In the genomic region with DNA sequence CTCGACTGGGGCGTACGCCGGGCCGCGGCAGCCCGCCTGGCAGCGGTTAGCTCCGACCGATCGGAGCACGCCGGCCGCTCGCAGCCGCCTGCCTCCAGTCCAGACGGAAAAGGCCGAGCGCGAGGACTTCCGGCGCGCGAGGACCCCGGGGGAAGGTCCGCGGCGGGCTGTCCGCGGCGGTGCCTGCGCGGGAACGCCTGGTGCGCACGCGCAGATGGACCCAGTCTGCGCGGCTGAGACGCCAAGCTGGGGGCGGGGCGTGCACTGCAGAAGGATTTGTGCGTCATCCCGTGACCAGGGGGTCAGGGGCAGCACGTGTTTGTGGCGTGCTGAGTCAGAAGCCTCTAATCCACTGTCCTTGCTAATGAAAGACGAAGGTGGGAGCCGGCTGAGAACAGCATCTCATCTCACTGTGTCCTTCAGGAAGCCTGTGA, we compare ENCODE assay signal across 8 mouse cellular contexts. TPM values are rescaled to one million over a fixed set of nuclear protein-coding genes. Genes with fewer than 3 reads are reported as not detected.
A peak's percentile ranks its signal among the peaks of the same experiment; 100 is the strongest.
DNase-seq lines count a peak whose midpoint lies in the region; ATAC-seq and TF ChIP-seq lines count a peak whose summit lies in the region.

Tomm20 (minus strand) TSS at position 115 of the 434 bp plus-strand sequence.

- ATAC-seq in CD4-positive, CD25-positive, alpha-beta regulatory T cell, adult 4 months, result peak; percentile 83
- ATAC-seq in heart, embryonic 15.5 days (replicated peaks; ENCODE audit: insufficient number of reproducible peaks, insufficient read depth, low FRiP score, low read depth), result peak; percentile 91
- ATAC-seq in liver, embryonic 14.5 days (ENCODE audit: insufficient read depth), result peak; percentile 91
- ATAC-seq in neural tube, embryonic 11.5 days (ENCODE audit: insufficient read depth, low FRiP score, low TSS enrichment), result peak; percentile 91
- ATAC-seq in stomach, postnatal 0 days (ENCODE audit: low FRiP score, low TSS enrichment), result peak; percentile 96

- no peaks in the 10 kb centered on the region for H3K27me3 ChIP-seq in forebrain, embryonic 10.5 days (ENCODE audit: poor library complexity, severe bottlenecking)
- H3K27me3 ChIP-seq in heart, embryonic 15.5 days, result no peaks in the 10 kb centered on the region
- H3K27me3 ChIP-seq in liver, embryonic 14.5 days (ENCODE audit: control insufficient read depth, insufficient read depth, low read length), result no peaks in the 10 kb centered on the region
- no peaks in the 10 kb centered on the region for H3K27me3 ChIP-seq in neural tube, embryonic 11.5 days (ENCODE audit: control insufficient read depth, insufficient read depth, low read length)
- H3K27me3 ChIP-seq in stomach, postnatal 0 days (ENCODE audit: control insufficient read depth, insufficient read depth, low read length), result no peaks in the 10 kb centered on the region

- H3K36me3 ChIP-seq in forebrain, embryonic 10.5 days (replicated peaks), result peaks cover 63% of the 10 kb centered on the region
- peaks cover 16% of the 10 kb centered on the region for H3K36me3 ChIP-seq in heart, embryonic 15.5 days
- peaks cover 18% of the 10 kb centered on the region for H3K36me3 ChIP-seq in liver, embryonic 14.5 days (replicated peaks; ENCODE audit: control insufficient read depth, insufficient read depth, low read depth)
- H3K36me3 ChIP-seq in neural tube, embryonic 11.5 days (ENCODE audit: control insufficient read depth, insufficient read depth, low read length), result no peaks in the 10 kb centered on the region
- peaks cover 5% of the 10 kb centered on the region; the same call in 1 of the 2 replicates for H3K36me3 ChIP-seq in stomach, postnatal 0 days (ENCODE audit: control insufficient read depth, insufficient read depth, low read length)

- no peaks in the 10 kb centered on the region for H3K9me3 ChIP-seq in forebrain, embryonic 10.5 days
- H3K9me3 ChIP-seq in heart, embryonic 15.5 days (replicated peaks), result no peaks in the 10 kb centered on the region
- no peaks in the 10 kb centered on the region for H3K9me3 ChIP-seq in liver, embryonic 14.5 days (ENCODE audit: control insufficient read depth, low read length)
- no peaks in the 10 kb centered on the region for H3K9me3 ChIP-seq in neural tube, embryonic 11.5 days (ENCODE audit: control insufficient read depth, low read length)
- no peaks in the 10 kb centered on the region for H3K9me3 ChIP-seq in stomach, postnatal 0 days (ENCODE audit: control insufficient read depth, low read length)

- H3K4me2 ChIP-seq in heart, embryonic 15.5 days, result peak within 1 kb of the TSS; percentile 86
- H3K4me2 ChIP-seq in liver, embryonic 14.5 days (ENCODE audit: low read depth), result peak within 1 kb of the TSS; percentile 80
- H3K4me2 ChIP-seq in neural tube, embryonic 11.5 days (ENCODE audit: low read depth), result peak within 1 kb of the TSS; percentile 88
- H3K4me2 ChIP-seq in stomach, postnatal 0 days (replicated peaks; ENCODE audit: low read depth), result peak within 1 kb of the TSS; percentile 82

- peak within 1 kb of the TSS; percentile 68 for H3K4me3 ChIP-seq in forebrain, embryonic 10.5 days
- peak within 1 kb of the TSS; percentile 67 for H3K4me3 ChIP-seq in heart, embryonic 15.5 days
- peak within 1 kb of the TSS; percentile 94 to 96 for H3K4me3 ChIP-seq in liver, embryonic 14.5 days (ENCODE audit: insufficient read depth in 1 of 2, low read depth in 2 of 2, low read length in 2 of 2)
- peak within 1 kb of the TSS; percentile 79 for H3K4me3 ChIP-seq in neural tube, embryonic 11.5 days (ENCODE audit: low read depth, low read length)
- H3K4me3 ChIP-seq in stomach, postnatal 0 days (ENCODE audit: low read depth, low read length), result peak within 1 kb of the TSS; percentile 79

- WGBS in forebrain, embryonic 10.5 days, result under 1% methylated on average over 48 of the region's 48 CpGs
- under 1% methylated on average over 48 of the region's 48 CpGs for WGBS in heart, embryonic 15.5 days
- WGBS in liver, embryonic 14.5 days (ENCODE audit: insufficient replicate concordance), result under 1% methylated on average over 48 of the region's 48 CpGs
- under 1% methylated on average over 48 of the region's 48 CpGs for WGBS in neural tube, embryonic 11.5 days
- under 1% methylated on average over 48 of the region's 48 CpGs for WGBS in stomach, postnatal 0 days

- DNase-seq in c-Kit-negative CD71-positive TER-119-positive erythroid progenitor cells, embryonic 14.5 days (ENCODE audit: low read depth, low spot score), result peak; percentile 83
- peak; percentile 93 for DNase-seq in forebrain, embryonic 10.5 days (ENCODE audit: extremely low spot score, low spot score)
- DNase-seq in kidney, postnatal 25 days, result peak; percentile 98
- peak; percentile 81 to 85 (median 85) for DNase-seq in liver, embryonic 14.5 days (ENCODE audit: low read depth in 3 of 3, low spot score in 3 of 3)
- peak; percentile 99 for DNase-seq in neural tube, embryonic 11.5 days (ENCODE audit: low spot score)
- DNase-seq in stomach, postnatal 0 days (ENCODE audit: low spot score), result peak; percentile 98

- peak within 1 kb of the TSS; percentile 92 for H3K9ac ChIP-seq in heart, embryonic 15.5 days
- H3K9ac ChIP-seq in liver, embryonic 14.5 days (replicated peaks), result peak within 1 kb of the TSS; percentile 95
- peak within 1 kb of the TSS; percentile 88 for H3K9ac ChIP-seq in neural tube, embryonic 11.5 days (ENCODE audit: low read length)
- H3K9ac ChIP-seq in stomach, postnatal 0 days (ENCODE audit: low read length), result peak within 1 kb of the TSS; percentile 87

- TF ChIP-seq CTCF in liver, embryonic 14.5 days (IDR thresholded peaks at IDR 0.05; ENCODE audit: low read depth), result no peak
- no peak for TF ChIP-seq CTCF in stomach, postnatal 0 days (IDR thresholded peaks at IDR 0.05; ENCODE audit: low read depth)

- TF ChIP-seq EP300 in liver, embryonic 14.5 days (IDR thresholded peaks at IDR 0.05; ENCODE audit: low read depth), result peak; percentile 36; the same call in 1 of the 2 replicates
- peak; percentile 23 for TF ChIP-seq EP300 in stomach, postnatal 0 days (optimal IDR thresholded peaks at IDR 0.05)

- peak within 1 kb of the TSS; percentile 94 for H3K27ac ChIP-seq in forebrain, embryonic 10.5 days
- peak within 1 kb of the TSS; percentile 90 for H3K27ac ChIP-seq in heart, embryonic 15.5 days
- H3K27ac ChIP-seq in liver, embryonic 14.5 days, result peak within 1 kb of the TSS; percentile 53
- H3K27ac ChIP-seq in neural tube, embryonic 11.5 days (ENCODE audit: low read depth, low read length), result peak within 1 kb of the TSS; percentile 75
- peak within 1 kb of the TSS; percentile 92 for H3K27ac ChIP-seq in stomach, postnatal 0 days (replicated peaks)

- peaks cover 22% of the 10 kb centered on the region for H3K4me1 ChIP-seq in forebrain, embryonic 10.5 days
- H3K4me1 ChIP-seq in heart, embryonic 15.5 days (replicated peaks), result peaks cover 25% of the 10 kb centered on the region
- H3K4me1 ChIP-seq in liver, embryonic 14.5 days (replicated peaks; ENCODE audit: control insufficient read depth in 2 of 2, insufficient read depth in 2 of 2, low read length in 1 of 2), result peaks cover 14 to 22% of the 10 kb centered on the region in 2 experiments
- H3K4me1 ChIP-seq in neural tube, embryonic 11.5 days (ENCODE audit: control insufficient read depth, insufficient read depth, low read length), result peaks cover 3% of the 10 kb centered on the region; the same call in 1 of the 2 replicates
- 0 out of 2 replicates have a peak, but pooled peaks cover 3% of the 10 kb centered on the region for H3K4me1 ChIP-seq in stomach, postnatal 0 days (replicated peaks; ENCODE audit: control insufficient read depth, insufficient read depth)

RNA-seq across cellular contexts. Expression of gene Tomm20, which starts in this region (rescaled TPM):
- polyA plus RNA-seq in CD4-positive, CD25-positive, alpha-beta regulatory T cell, adult 4 months (2017; shearing (Covaris generic)), result 10 to 100 TPM; 28.5 to 80.4 TPM
- 294 and 298 TPM in 2 replicates for polyA plus RNA-seq in forebrain, embryonic 10.5 days (2016; fragmentation: Nextera tagmentation; extraction: Ambion mirVana)
- 183 TPM in 2 replicates for polyA plus RNA-seq in heart, embryonic 15.5 days (2015; fragmentation: Nextera tagmentation; extraction: Ambion mirVana)
- 18.2 and 44.0 TPM in 2 replicates for polyA plus RNA-seq in liver, embryonic 14.5 days (2012; rRNA removed)
- 137 and 143 TPM in 2 replicates for polyA plus RNA-seq in liver, embryonic 14.5 days (2014; fragmentation: Nextera tagmentation; extraction: Ambion mirVana)
- polyA plus RNA-seq in neural tube, embryonic 11.5 days (2014; fragmentation: Nextera tagmentation; extraction: Ambion mirVana), result 225 and 234 TPM in 2 replicates
- 158 and 175 TPM in 2 replicates for polyA plus RNA-seq in stomach, postnatal 0 days (2015; fragmentation: Nextera tagmentation; extraction: Ambion mirVana)

Comparison
In these comparisons a context has a peak if more than half of its experiments do, and no peak if none do; other contexts are left out.
1. Peak in every context shown above with its lines: DNase-seq, ATAC-seq, H3K4me3 ChIP-seq and H3K27ac ChIP-seq.